Mouse (Mus musculus): ENCODE results near the gene Ddx50. TPM values are rescaled to one million over a fixed set of nuclear protein-coding genes. Genes with fewer than 3 reads are reported as not detected.
"Not testable (repeated sequence)": the region's sequence is repeated elsewhere in the genome, so short reads cannot be mapped to it uniquely, and the experiment has no call there.

Ddx50 gene
- polyA plus RNA-seq, 1 experiment from 2014 or later = 35.4 TPM

- Histone ChIP-seq H3K9ac (ENCODE audit: low read depth, low read length) (no peak overlapping the region), H3K9me3 (replicated peaks; ENCODE audit: control insufficient read depth, low read length) (no peaks in the 10 kb centered on the region), H3K4me2 (ENCODE audit: low read depth, low read length) (peak overlapping the region; percentile 99), H3K27ac (ENCODE audit: low read length) (no peak overlapping the region), H3K4me3 (ENCODE audit: low read depth, low read length) (no peak overlapping the region; the same call in 1 of the 2 replicates), H3K4me1 (ENCODE audit: control insufficient read depth, low read depth, low read length) (peaks cover 22% of the 10 kb centered on the region), H3K27me3 (ENCODE audit: control insufficient read depth, insufficient read depth, low read depth, low read length) (no peaks in the 10 kb centered on the region), H3K36me3 (ENCODE audit: control insufficient read depth, insufficient read depth) (no peaks in the 10 kb centered on the region)
- no peak for ATAC-seq (ENCODE audit: low read depth)
- WGBS (ENCODE audit: insufficient replicate concordance) = 70% methylated on average over 12 of the region's 12 CpGs
Measured at GRCm38 (mm10) chr10:62603233-62604030, 47.6 kb downstream of the Ddx50 start.

- Histone ChIP-seq H3K9ac (ENCODE audit: low read depth, low read length) (peak within 1 kb of the TSS; percentile 54), H3K27me3 (ENCODE audit: control insufficient read depth, insufficient read depth, low read depth, low read length) (no peaks in the 10 kb centered on the region), H3K4me3 (ENCODE audit: low read depth, low read length) (peak within 1 kb of the TSS; percentile 71), H3K9me3 (replicated peaks; ENCODE audit: control insufficient read depth, low read length) (no peaks in the 10 kb centered on the region), H3K4me1 (ENCODE audit: control insufficient read depth, low read depth, low read length) (peaks cover 22% of the 10 kb centered on the region), H3K4me2 (ENCODE audit: low read depth, low read length) (peak within 1 kb of the TSS; percentile 99), H3K27ac (ENCODE audit: low read length) (peak within 1 kb of the TSS; percentile 35; the same call in 1 of the 2 replicates), H3K36me3 (ENCODE audit: control insufficient read depth, insufficient read depth) (peaks cover 7% of the 10 kb centered on the region)
- 1% methylated on average over 53 of the region's 53 CpGs for WGBS (ENCODE audit: insufficient replicate concordance)
- ATAC-seq (ENCODE audit: low read depth) = peak; percentile 95
Measured at GRCm38 (mm10) chr10:62602177-62603040, 48.6 kb downstream of the Ddx50 start, which contains the start of gene Ddx21. Gene Ddx21, minus strand, starts transcription at chr10:62602281.

GRCm38 (mm10) chr10:62601833-62602176 is 49.2 kb downstream of the Ddx50 start:
- peak; percentile 57 for ATAC-seq (ENCODE audit: low read depth)
- no peaks in the 10 kb centered on the region for H3K9me3 ChIP-seq (replicated peaks; ENCODE audit: control insufficient read depth, low read length)
- peak overlapping the region; percentile 5; the same call in 1 of the 2 replicates for H3K27ac ChIP-seq (ENCODE audit: low read length)
- peak overlapping the region; percentile 54 for H3K9ac ChIP-seq (ENCODE audit: low read depth, low read length)
- peak overlapping the region; percentile 71 for H3K4me3 ChIP-seq (ENCODE audit: low read depth, low read length)
- peaks cover 22% of the 10 kb centered on the region for H3K4me1 ChIP-seq (ENCODE audit: control insufficient read depth, low read depth, low read length)
- under 1% methylated on average over 23 of the region's 23 CpGs for WGBS (ENCODE audit: insufficient replicate concordance)
- H3K36me3 ChIP-seq (ENCODE audit: control insufficient read depth, insufficient read depth) = peaks cover 10% of the 10 kb centered on the region
- peak overlapping the region; percentile 99 for H3K4me2 ChIP-seq (ENCODE audit: low read depth, low read length)
- H3K27me3 ChIP-seq (ENCODE audit: control insufficient read depth, insufficient read depth, low read depth, low read length) = no peaks in the 10 kb centered on the region

GRCm38 (mm10) chr10:62601053-62601791 is 49.8 kb downstream of the Ddx50 start:
- 5% methylated on average over 20 of the region's 20 CpGs for WGBS (ENCODE audit: insufficient replicate concordance)
- Histone ChIP-seq H3K4me3 (ENCODE audit: low read depth, low read length) (peak overlapping the region; percentile 71), H3K4me1 (ENCODE audit: control insufficient read depth, low read depth, low read length) (peaks cover 22% of the 10 kb centered on the region), H3K9ac (ENCODE audit: low read depth, low read length) (peak overlapping the region; percentile 54), H3K27ac (ENCODE audit: low read length) (no peak overlapping the region), H3K9me3 (replicated peaks; ENCODE audit: control insufficient read depth, low read length) (no peaks in the 10 kb centered on the region), H3K36me3 (ENCODE audit: control insufficient read depth, insufficient read depth) (peaks cover 10% of the 10 kb centered on the region), H3K4me2 (ENCODE audit: low read depth, low read length) (peak overlapping the region; percentile 99), H3K27me3 (ENCODE audit: control insufficient read depth, insufficient read depth, low read depth, low read length) (no peaks in the 10 kb centered on the region)
- ATAC-seq (ENCODE audit: low read depth) = no peak

- Histone ChIP-seq H3K9me3 (replicated peaks; ENCODE audit: control insufficient read depth, low read length) (no peaks in the 10 kb centered on the region), H3K27ac (ENCODE audit: low read length) (no peak overlapping the region), H3K9ac (ENCODE audit: low read depth, low read length) (no peak overlapping the region), H3K4me3 (ENCODE audit: low read depth, low read length) (no peak overlapping the region), H3K36me3 (ENCODE audit: control insufficient read depth, insufficient read depth) (peaks cover 10% of the 10 kb centered on the region), H3K4me2 (ENCODE audit: low read depth, low read length) (no peak overlapping the region), H3K4me1 (ENCODE audit: control insufficient read depth, low read depth, low read length) (peaks cover 22% of the 10 kb centered on the region), H3K27me3 (ENCODE audit: control insufficient read depth, insufficient read depth, low read depth, low read length) (no peaks in the 10 kb centered on the region)
- 64% methylated on average over 6 of the region's 6 CpGs for WGBS (ENCODE audit: insufficient replicate concordance)
- ATAC-seq (ENCODE audit: low read depth) = no peak
Measured at GRCm38 (mm10) chr10:62600056-62600455, 51.0 kb downstream of the Ddx50 start.

GRCm38 (mm10) chr10:62599311-62599710 is 51.7 kb downstream of the Ddx50 start:
- H3K27me3 ChIP-seq (ENCODE audit: control insufficient read depth, insufficient read depth, low read depth, low read length); H3K4me2 ChIP-seq (ENCODE audit: low read depth, low read length); H3K9ac ChIP-seq (ENCODE audit: low read depth, low read length); ATAC-seq (ENCODE audit: low read depth); H3K4me3 ChIP-seq (ENCODE audit: low read depth, low read length); H3K27ac ChIP-seq (ENCODE audit: low read length); H3K9me3 ChIP-seq (replicated peaks; ENCODE audit: control insufficient read depth, low read length): not testable (repeated sequence)
- Histone ChIP-seq H3K36me3 (ENCODE audit: control insufficient read depth, insufficient read depth) (peaks cover 15% of the 10 kb centered on the region), H3K4me1 (ENCODE audit: control insufficient read depth, low read depth, low read length) (peaks cover 22% of the 10 kb centered on the region)
- 71% methylated on average over 3 of the region's 3 CpGs for WGBS (ENCODE audit: insufficient replicate concordance)

GRCm38 (mm10) chr10:62592496-62592895 is 58.5 kb downstream of the Ddx50 start:
- Histone ChIP-seq H3K9ac (ENCODE audit: low read depth, low read length) (no peak overlapping the region), H3K36me3 (ENCODE audit: control insufficient read depth, insufficient read depth) (peaks cover 50% of the 10 kb centered on the region), H3K27me3 (ENCODE audit: control insufficient read depth, insufficient read depth, low read depth, low read length) (no peaks in the 10 kb centered on the region), H3K4me2 (ENCODE audit: low read depth, low read length) (no peak overlapping the region), H3K9me3 (replicated peaks; ENCODE audit: control insufficient read depth, low read length) (no peaks in the 10 kb centered on the region), H3K4me3 (ENCODE audit: low read depth, low read length) (no peak overlapping the region), H3K4me1 (ENCODE audit: control insufficient read depth, low read depth, low read length) (no peaks in the 10 kb centered on the region; the same call in 1 of the 2 replicates), H3K27ac (ENCODE audit: low read length) (no peak overlapping the region)
- 81% methylated on average over 7 of the region's 7 CpGs for WGBS (ENCODE audit: insufficient replicate concordance)
- no peak for ATAC-seq (ENCODE audit: low read depth)

DNA sequence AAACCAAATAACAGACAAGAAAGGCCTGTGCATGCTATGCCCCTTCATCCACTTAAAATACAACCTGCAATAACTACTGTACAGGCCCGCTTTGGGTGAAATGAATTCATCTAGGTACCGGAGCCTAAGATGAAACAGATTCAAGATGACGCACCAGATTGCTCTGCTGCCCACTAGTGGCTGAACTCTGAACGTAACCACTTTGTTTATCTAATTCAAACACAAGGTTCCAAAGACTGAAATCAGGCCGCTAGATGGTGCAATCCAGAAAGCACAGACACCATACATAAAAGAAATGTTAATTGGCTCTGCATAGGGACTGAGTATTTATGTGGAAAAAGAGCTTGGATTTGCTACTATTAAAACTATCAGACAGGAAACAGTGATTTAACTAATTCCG is 60.8 kb downstream of the Ddx50 start:
- Histone ChIP-seq H3K4me3 (ENCODE audit: low read depth, low read length) (no peak overlapping the region), H3K36me3 (ENCODE audit: control insufficient read depth, insufficient read depth) (peaks cover 57% of the 10 kb centered on the region), H3K27me3 (ENCODE audit: control insufficient read depth, insufficient read depth, low read depth, low read length) (no peaks in the 10 kb centered on the region), H3K27ac (ENCODE audit: low read length) (no peak overlapping the region), H3K4me2 (ENCODE audit: low read depth, low read length) (no peak overlapping the region), H3K9me3 (replicated peaks; ENCODE audit: control insufficient read depth, low read length) (no peaks in the 10 kb centered on the region), H3K9ac (ENCODE audit: low read depth, low read length) (no peak overlapping the region), H3K4me1 (ENCODE audit: control insufficient read depth, low read depth, low read length) (no peaks in the 10 kb centered on the region)
- WGBS (ENCODE audit: insufficient replicate concordance) = 26% methylated on average over 6 of the region's 6 CpGs
- peak; percentile 53 for ATAC-seq (ENCODE audit: low read depth)

All from liver, embryonic 16.5 days (tissue).